Mouse (Mus musculus) intestine, postnatal 0 days (tissue): Measurements from ENCODE around the gene Gjd3. TPM values are rescaled to one million over a fixed set of nuclear protein-coding genes. Genes with fewer than 3 reads are reported as not detected.
A peak's percentile ranks its signal among the peaks of the same experiment; 100 is the strongest.

Source experiments
- ATAC-seq: fragments of 200-750 bp; cut with Nextera tagmentation; 2 replicates; pipeline ENCODE4 v1.8.0; 2017; ENCODE audit warnings: mild to moderate bottlenecking, moderate TSS enrichment, moderate library complexity
- H3K27ac ChIP-seq: fragments of 300-500 bp; sonication (generic); 2 replicates; pipeline ENCODE4 v1.5.1; 2014; ENCODE audit warnings: mild to moderate bottlenecking, low read depth, low read length, moderate library complexity
- H3K27me3 ChIP-seq: fragments of 300-500 bp; sonication (generic); replicated peaks from 2 replicates; pipeline ENCODE4 v1.6.1; 2014; ENCODE audit warnings: low read length, mixed read lengths; ENCODE audit not compliant: control insufficient read depth, insufficient read depth
- H3K36me3 ChIP-seq: fragments of 300-500 bp; sonication (generic); 2 replicates; pipeline ENCODE4 v1.6.1; 2014; ENCODE audit warnings: mild to moderate bottlenecking, moderate library complexity; ENCODE audit not compliant: control insufficient read depth, insufficient read depth
- H3K4me1 ChIP-seq: fragments of 300-500 bp; sonication (generic); replicated peaks from 2 replicates; pipeline ENCODE4 v1.6.1; 2014; ENCODE audit warnings: antibody characterized with exemption, low read length, mixed read lengths; ENCODE audit not compliant: control insufficient read depth, insufficient read depth
- H3K4me2 ChIP-seq: fragments of 300-500 bp; sonication (generic); replicated peaks from 2 replicates; pipeline ENCODE4 v1.6.1; 2014; ENCODE audit warnings: low read depth, mild to moderate bottlenecking, moderate library complexity
- H3K4me3 ChIP-seq: fragments of 300-500 bp; sonication (generic); 2 replicates; pipeline ENCODE4 v1.5.1; 2014; ENCODE audit warnings: low read depth, low read length
- H3K9ac ChIP-seq: fragments of 300-500 bp; sonication (generic); 2 replicates; pipeline ENCODE4 v1.6.1; 2014; ENCODE audit warnings: mild to moderate bottlenecking, low read depth, low read length
- H3K9me3 ChIP-seq: fragments of 300-500 bp; sonication (generic); 2 replicates; pipeline ENCODE4 v1.6.1; 2016; ENCODE audit warnings: mixed run types; ENCODE audit not compliant: control insufficient read depth
- CTCF ChIP-seq: sonication (generic); IDR thresholded peaks from 2 replicates; pipeline ENCODE4 v1.5.1; 2016; ENCODE audit warnings: low read depth, mild to moderate bottlenecking, control low read depth, antibody characterized with exemption, moderate library complexity
- WGBS: fragments of 180-500 bp; shearing (Covaris S2); extraction: QIAGEN DNeasy Blood & Tissue Kit; methylation state at CpG from one replicate; pipeline ENCODE4 v1.1.7; 2014; 5-methylcytosine and 5-hydroxymethylcytosine counted together
- polyA plus RNA-seq: library from polyadenylated mRNA; unstranded; fragments of >200 nt; fragmentation: Nextera tagmentation; extraction: Ambion mirVana; gene quantifications from 2 replicates; pipeline ENCODE4 v1.2.1, GENCODE M21; 2015

The Gjd3 gene
- polyA plus RNA-seq, 1 experiment from 2014 or later, result 0.80 TPM

GRCm38 (mm10) chr11:98945605-98945977 is 37.2 kb downstream of the Gjd3 start:
- Histone ChIP-seq H3K4me1 (peaks cover 30% of the 10 kb centered on the region), H3K27me3 (no peaks in the 10 kb centered on the region), H3K4me2 (no peak overlapping the region), H3K9ac (no peak overlapping the region), H3K9me3 (no peaks in the 10 kb centered on the region), H3K36me3 (peaks cover 3% of the 10 kb centered on the region; the same call in 1 of the 2 replicates), H3K4me3 (no peak overlapping the region), H3K27ac (peak overlapping the region; percentile 41; the same call in 1 of the 2 replicates)
- ATAC-seq, result no peak
- no peak for TF ChIP-seq CTCF
- 56% methylated on average over 3 of the region's 3 CpGs for WGBS

- Histone ChIP-seq H3K4me1 (peaks cover 31% of the 10 kb centered on the region), H3K4me3 (no peak overlapping the region), H3K9me3 (no peaks in the 10 kb centered on the region), H3K9ac (no peak overlapping the region), H3K27me3 (no peaks in the 10 kb centered on the region), H3K4me2 (no peak overlapping the region; the same call in 1 of the 2 replicates), H3K27ac (peak overlapping the region; percentile 52), H3K36me3 (peaks cover 2% of the 10 kb centered on the region; the same call in 1 of the 2 replicates)
- 41% methylated on average over 11 of the region's 11 CpGs for WGBS
- no peak for TF ChIP-seq CTCF
- no peak for ATAC-seq
Observed at GRCm38 (mm10) chr11:98944897-98945604, 37.8 kb downstream of the Gjd3 start.

- Histone ChIP-seq H3K4me1 (peaks cover 41% of the 10 kb centered on the region), H3K9ac (no peak overlapping the region), H3K36me3 (no peaks in the 10 kb centered on the region), H3K4me3 (no peak overlapping the region), H3K27ac (peak overlapping the region; percentile 52), H3K4me2 (peak overlapping the region; percentile 96), H3K9me3 (no peaks in the 10 kb centered on the region), H3K27me3 (no peaks in the 10 kb centered on the region)
- TF ChIP-seq CTCF, result peak; percentile 11; the same call in 1 of the 2 replicates
- no peak for ATAC-seq
- WGBS, result 50% methylated on average over 14 of the region's 14 CpGs
Observed at GRCm38 (mm10) chr11:98943741-98944461, 38.9 kb downstream of the Gjd3 start.

GRCm38 (mm10) chr11:98942923-98943641 is 39.7 kb downstream of the Gjd3 start:
- H3K4me3 ChIP-seq, result no peak overlapping the region
- no peaks in the 10 kb centered on the region for H3K27me3 ChIP-seq
- peak overlapping the region; percentile 96 for H3K4me2 ChIP-seq
- peak overlapping the region; percentile 89 for H3K27ac ChIP-seq
- no peak for ATAC-seq
- WGBS, result 63% methylated on average over 8 of the region's 8 CpGs
- TF ChIP-seq CTCF, result no peak
- H3K9ac ChIP-seq, result no peak overlapping the region; the same call in 1 of the 2 replicates
- H3K9me3 ChIP-seq, result no peaks in the 10 kb centered on the region
- peaks cover 40% of the 10 kb centered on the region for H3K4me1 ChIP-seq
- no peaks in the 10 kb centered on the region for H3K36me3 ChIP-seq

DNA sequence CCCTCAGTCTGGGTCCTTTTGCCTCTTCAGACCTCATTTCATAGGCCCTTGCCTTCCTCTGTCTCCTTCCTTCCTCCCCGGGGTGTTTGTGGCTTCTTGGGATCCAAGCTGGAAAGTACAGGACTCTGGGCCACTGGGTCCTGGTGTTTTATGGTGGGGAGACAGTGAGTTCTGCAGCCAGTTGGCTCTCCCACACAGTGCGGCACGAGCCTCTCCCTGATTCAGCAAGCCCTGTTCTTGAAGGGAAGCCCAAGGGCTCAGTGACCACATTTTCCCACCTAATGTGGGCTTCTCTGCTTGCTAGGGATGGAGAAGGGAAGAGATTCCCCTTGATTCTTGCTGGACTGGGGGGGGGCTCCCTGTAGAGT is 40.3 kb downstream of the Gjd3 start:
- Histone ChIP-seq H3K9ac (peak overlapping the region; percentile 41; the same call in 1 of the 2 replicates), H3K9me3 (no peaks in the 10 kb centered on the region), H3K4me3 (peak overlapping the region; percentile 30; the same call in 1 of the 2 replicates), H3K27me3 (no peaks in the 10 kb centered on the region), H3K27ac (peak overlapping the region; percentile 89), H3K36me3 (no peaks in the 10 kb centered on the region), H3K4me1 (peaks cover 36% of the 10 kb centered on the region), H3K4me2 (peak overlapping the region; percentile 96)
- TF ChIP-seq CTCF, result no peak
- 55% methylated on average over 3 of the region's 3 CpGs for WGBS
- no peak for ATAC-seq
